Mouse (Mus musculus): ENCODE data around the gene Ttc17. TPM values are rescaled to one million over a fixed set of nuclear protein-coding genes. Genes with fewer than 3 reads are reported as not detected.
A peak's percentile ranks its signal among the peaks of the same experiment; 100 is the strongest.

Ttc17 gene
- polyA plus RNA-seq, 1 experiment from 2014 or later, result 24.6 TPM

DNA sequence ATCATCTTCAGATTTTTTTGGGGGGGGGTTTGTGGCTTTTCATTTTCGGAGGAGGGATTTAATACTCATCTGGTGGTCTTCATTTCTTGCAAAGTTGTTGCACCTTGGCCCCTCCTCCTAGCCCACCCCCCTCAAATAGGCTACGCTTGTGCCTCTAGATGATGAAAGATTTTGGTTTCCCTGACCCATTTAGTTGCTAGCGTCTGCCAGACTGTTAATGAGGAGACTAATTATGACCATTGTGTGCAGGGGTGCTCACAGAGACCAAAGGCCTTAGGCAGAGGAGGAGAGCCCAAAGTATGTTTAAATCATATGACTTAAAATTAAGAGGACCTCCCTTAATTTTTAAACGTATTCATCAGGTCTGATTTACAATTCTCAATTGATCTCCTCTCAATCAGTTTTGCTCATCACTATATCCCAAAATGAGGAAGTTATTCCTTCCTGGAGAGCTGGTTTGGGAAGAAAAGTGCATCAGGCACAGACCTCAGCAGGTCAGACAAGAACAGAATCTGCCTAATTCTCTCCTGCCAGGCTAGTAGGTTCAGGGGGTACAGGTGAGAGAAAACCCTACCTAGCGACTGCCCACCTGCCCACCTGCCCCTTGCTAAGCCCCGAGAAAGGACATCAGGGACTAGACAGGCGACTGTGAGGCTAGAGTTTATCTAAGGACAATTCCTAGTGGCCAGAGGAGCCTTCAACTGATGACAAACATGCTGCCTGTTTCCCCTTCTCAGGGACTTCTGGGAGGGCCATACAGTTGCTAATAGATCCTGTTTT lies 139.9 kb downstream of the Ttc17 start:
- no peak for ATAC-seq (ENCODE audit: low FRiP score)
- Histone ChIP-seq H3K36me3 (no peaks in the 10 kb centered on the region), H3K4me2 (peak overlapping the region; percentile 81), H3K9me3 (replicated peaks) (no peaks in the 10 kb centered on the region), H3K4me3 (replicated peaks) (no peak overlapping the region), H3K9ac (replicated peaks) (no peak overlapping the region), H3K27ac (replicated peaks) (peak overlapping the region; percentile 88), H3K4me1 (peaks cover 50% of the 10 kb centered on the region), H3K27me3 (replicated peaks) (no peaks in the 10 kb centered on the region)
- 30% methylated on average over 7 of the region's 7 CpGs for WGBS

DNA sequence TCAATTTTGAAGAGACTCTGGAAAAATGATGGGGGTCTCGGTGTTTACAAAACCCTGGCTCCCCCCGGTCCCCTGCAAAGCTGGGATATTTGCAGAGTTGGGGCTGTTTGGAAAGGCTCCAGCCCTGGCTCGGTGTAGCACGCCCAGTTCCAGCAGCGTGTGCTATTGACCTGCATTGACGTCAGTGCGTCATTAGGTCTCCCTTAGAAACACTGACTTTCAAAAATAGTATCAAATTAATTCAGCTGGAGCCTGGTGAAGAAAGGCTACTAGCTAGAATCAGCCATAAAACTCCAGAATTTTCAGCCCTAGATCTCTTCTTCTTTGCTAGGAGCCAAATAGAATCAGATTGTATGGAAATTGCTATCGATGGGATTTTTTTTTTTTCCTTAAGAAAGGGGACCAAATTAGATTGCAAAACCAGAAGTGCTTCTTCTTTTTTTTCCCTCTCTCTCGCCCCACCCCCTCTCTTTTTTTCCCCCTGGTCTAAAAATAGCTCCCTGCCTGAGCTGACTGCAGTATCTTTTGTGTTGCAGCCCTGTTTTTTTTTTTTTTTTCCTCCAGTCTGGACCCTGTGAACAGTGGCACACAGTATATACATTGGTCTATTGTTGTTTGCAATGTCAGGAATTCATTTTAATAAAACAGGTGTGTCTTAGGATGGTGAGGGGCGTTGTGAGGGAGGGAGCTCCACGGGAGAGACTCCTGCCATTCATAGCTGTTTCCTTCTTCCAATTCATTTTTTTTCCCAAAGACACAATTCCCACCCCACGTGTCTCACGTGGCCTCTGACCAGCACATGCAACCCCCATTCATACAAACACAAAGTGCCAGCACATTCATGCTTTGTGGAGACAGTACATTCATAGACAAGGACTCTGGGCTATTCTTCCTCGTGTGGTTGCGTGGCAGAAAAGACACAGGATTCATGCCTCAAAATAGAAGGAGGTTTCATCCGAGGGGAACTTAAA lies 141.0 kb downstream of the Ttc17 start:
- ATAC-seq (ENCODE audit: low FRiP score), result peak; percentile 82
- 2% methylated on average over 16 of the region's 16 CpGs for WGBS
- peak overlapping the region; percentile 88 for H3K27ac ChIP-seq (replicated peaks)
- peak overlapping the region; percentile 46 for H3K9ac ChIP-seq (replicated peaks)
- H3K9me3 ChIP-seq (replicated peaks), result no peaks in the 10 kb centered on the region
- H3K27me3 ChIP-seq (replicated peaks), result no peaks in the 10 kb centered on the region
- H3K4me2 ChIP-seq, result peak overlapping the region; percentile 81
- peaks cover 50% of the 10 kb centered on the region for H3K4me1 ChIP-seq
- H3K36me3 ChIP-seq, result no peaks in the 10 kb centered on the region
- peak overlapping the region; percentile 38 for H3K4me3 ChIP-seq (replicated peaks)

DNA sequence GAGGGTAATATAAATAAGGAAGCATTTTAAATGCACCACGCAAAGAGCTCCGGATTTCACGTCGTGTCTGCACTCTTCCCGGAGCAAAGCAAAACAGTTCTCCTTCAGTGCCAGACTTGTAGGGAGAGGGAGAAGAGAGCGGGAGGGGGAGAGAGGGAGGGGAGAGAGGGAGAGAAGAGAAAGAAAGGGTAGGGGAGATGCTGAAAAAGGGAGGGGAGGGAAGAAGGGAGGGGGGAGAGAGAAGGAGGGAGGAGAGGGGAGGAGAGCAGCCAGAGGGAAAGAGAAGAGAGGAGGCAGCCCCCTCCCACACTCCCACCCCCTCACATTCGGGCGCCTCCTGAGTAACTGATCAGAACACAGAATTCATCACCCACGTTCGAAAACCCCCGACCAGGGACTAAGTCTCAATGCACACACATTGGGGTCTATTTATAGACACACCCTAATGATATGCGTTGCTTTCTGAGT lies 141.8 kb downstream of the Ttc17 start:
- Histone ChIP-seq H3K4me2 (peak overlapping the region; percentile 81), H3K27ac (replicated peaks) (peak overlapping the region; percentile 88), H3K9me3 (replicated peaks) (no peaks in the 10 kb centered on the region), H3K4me3 (replicated peaks) (peak overlapping the region; percentile 38), H3K9ac (replicated peaks) (peak overlapping the region; percentile 46), H3K4me1 (peaks cover 50% of the 10 kb centered on the region), H3K36me3 (no peaks in the 10 kb centered on the region), H3K27me3 (replicated peaks) (no peaks in the 10 kb centered on the region)
- ATAC-seq (ENCODE audit: low FRiP score), result peak; percentile 65
- under 1% methylated on average over 12 of the region's 12 CpGs for WGBS

- Histone ChIP-seq H3K9me3 (replicated peaks) (no peaks in the 10 kb centered on the region), H3K36me3 (no peaks in the 10 kb centered on the region), H3K4me2 (peak overlapping the region; percentile 81), H3K4me3 (replicated peaks) (peak overlapping the region; percentile 38), H3K27ac (replicated peaks) (peak overlapping the region; percentile 88), H3K9ac (replicated peaks) (peak overlapping the region; percentile 46), H3K4me1 (peaks cover 50% of the 10 kb centered on the region), H3K27me3 (replicated peaks) (no peaks in the 10 kb centered on the region)
- 0 out of 2 replicates have a peak, but pooled peaks have one; percentile 4 for ATAC-seq (ENCODE audit: low FRiP score)
- 2% methylated on average over 2 of the region's 2 CpGs for WGBS
These were observed 142.5 kb downstream of the Ttc17 start for GRCm38 (mm10) chr2:94264006-94264405.

GRCm38 (mm10) chr2:94263530-94263937 lies 143.0 kb downstream of the Ttc17 start:
- H3K36me3 ChIP-seq, result no peaks in the 10 kb centered on the region
- peak overlapping the region; percentile 28; the same call in 1 of the 2 replicates for H3K9ac ChIP-seq (replicated peaks)
- ATAC-seq (ENCODE audit: low FRiP score), result no peak
- peak overlapping the region; percentile 24 for H3K27ac ChIP-seq (replicated peaks)
- no peaks in the 10 kb centered on the region for H3K9me3 ChIP-seq (replicated peaks)
- no peaks in the 10 kb centered on the region for H3K27me3 ChIP-seq (replicated peaks)
- peak overlapping the region; percentile 38 for H3K4me3 ChIP-seq (replicated peaks)
- H3K4me1 ChIP-seq, result peaks cover 50% of the 10 kb centered on the region
- H3K4me2 ChIP-seq, result peak overlapping the region; percentile 81
- 0% methylated on average over 14 of the region's 14 CpGs for WGBS

DNA sequence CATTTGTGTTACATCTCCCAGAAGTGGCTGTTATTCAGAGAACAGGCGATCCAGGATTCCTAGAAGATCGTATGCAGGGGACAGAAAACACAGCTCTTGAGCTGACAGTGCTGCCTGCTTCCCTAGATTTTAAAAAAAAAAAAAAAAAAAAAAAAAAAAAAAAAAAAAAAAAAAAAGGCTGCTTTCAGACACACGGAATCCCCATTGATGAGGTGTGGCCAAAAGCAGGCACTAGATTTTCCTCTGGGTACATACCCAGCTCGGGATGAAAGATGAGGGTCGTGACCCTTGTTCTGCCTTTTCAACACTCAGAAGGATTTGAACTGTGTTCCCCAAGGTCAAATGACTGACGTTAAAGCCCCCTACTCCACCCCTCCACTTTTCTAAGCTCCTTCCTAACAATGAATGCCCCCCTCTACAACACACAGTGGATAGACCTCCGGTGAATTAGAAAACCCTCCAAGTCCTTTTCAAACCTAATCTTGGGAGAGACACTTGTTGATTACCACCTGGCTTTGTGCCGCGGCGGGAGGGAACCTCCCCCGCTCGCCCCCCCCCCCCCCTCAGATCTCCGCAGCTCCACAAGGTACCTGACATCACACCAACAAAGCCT lies 143.5 kb downstream of the Ttc17 start:
- H3K9me3 ChIP-seq (replicated peaks), result no peaks in the 10 kb centered on the region
- peak overlapping the region; percentile 24 for H3K27ac ChIP-seq (replicated peaks)
- H3K4me2 ChIP-seq, result peak overlapping the region; percentile 81
- H3K27me3 ChIP-seq (replicated peaks), result no peaks in the 10 kb centered on the region
- peaks cover 50% of the 10 kb centered on the region for H3K4me1 ChIP-seq
- peak overlapping the region; percentile 28; the same call in 1 of the 2 replicates for H3K9ac ChIP-seq (replicated peaks)
- under 1% methylated on average over 13 of the region's 13 CpGs for WGBS
- ATAC-seq (ENCODE audit: low FRiP score), result no peak
- no peaks in the 10 kb centered on the region for H3K36me3 ChIP-seq
- peak overlapping the region; percentile 38 for H3K4me3 ChIP-seq (replicated peaks)

- Histone ChIP-seq H3K36me3 (no peaks in the 10 kb centered on the region), H3K4me3 (replicated peaks) (no peak overlapping the region), H3K4me1 (no peaks in the 10 kb centered on the region), H3K27ac (replicated peaks) (no peak overlapping the region), H3K9me3 (replicated peaks) (no peaks in the 10 kb centered on the region), H3K4me2 (no peak overlapping the region), H3K27me3 (replicated peaks) (no peaks in the 10 kb centered on the region), H3K9ac (replicated peaks) (no peak overlapping the region)
- no peak for ATAC-seq (ENCODE audit: low FRiP score)
- 22% methylated on average over 3 of the region's 3 CpGs for WGBS
These were observed 152.4 kb downstream of the Ttc17 start for GRCm38 (mm10) chr2:94254102-94254501.

MicroRNA genes within 50 kb of the gene (microRNA counts, 519-probe panel; counts per million panel counts)
- microRNA mmu-miR-670, result 1,942 counts per million, percentile 39 among the panel's probes with 10 or more counts

Small RNAs within 50 kb of the gene (microRNA-seq; reads per million reads assigned to microRNA genes)
- 33.2 reads per million, percentile 38 among the genes with 10 or more reads in this experiment for gene Mir670

Other genes starting within 250 kb of the Ttc17 start
- gene Hsd17b12, start 248.7 kb downstream of the Ttc17 start, polyA plus RNA-seq (2015; fragmentation: Nextera tagmentation; extraction: Ambion mirVana), result 138 and 141 TPM in 2 replicates
- gene Api5, start 31.4 kb upstream of the Ttc17 start, polyA plus RNA-seq (2015; fragmentation: Nextera tagmentation; extraction: Ambion mirVana), result 89.5 and 104 TPM in 2 replicates